Mouse (Mus musculus) T-cell, adult 2 months (primary cell): Measurements from ENCODE around the gene Idua.
"Not testable (repeated sequence)": the region's sequence is repeated elsewhere in the genome, so short reads cannot be mapped to it uniquely, and the experiment has no call there.

Experiments used
- DNase-seq: peaks from one replicate; pipeline ENCODE4 v3.0.0; 2022; ENCODE audit warnings: low spot score

Gene Idua

DNA sequence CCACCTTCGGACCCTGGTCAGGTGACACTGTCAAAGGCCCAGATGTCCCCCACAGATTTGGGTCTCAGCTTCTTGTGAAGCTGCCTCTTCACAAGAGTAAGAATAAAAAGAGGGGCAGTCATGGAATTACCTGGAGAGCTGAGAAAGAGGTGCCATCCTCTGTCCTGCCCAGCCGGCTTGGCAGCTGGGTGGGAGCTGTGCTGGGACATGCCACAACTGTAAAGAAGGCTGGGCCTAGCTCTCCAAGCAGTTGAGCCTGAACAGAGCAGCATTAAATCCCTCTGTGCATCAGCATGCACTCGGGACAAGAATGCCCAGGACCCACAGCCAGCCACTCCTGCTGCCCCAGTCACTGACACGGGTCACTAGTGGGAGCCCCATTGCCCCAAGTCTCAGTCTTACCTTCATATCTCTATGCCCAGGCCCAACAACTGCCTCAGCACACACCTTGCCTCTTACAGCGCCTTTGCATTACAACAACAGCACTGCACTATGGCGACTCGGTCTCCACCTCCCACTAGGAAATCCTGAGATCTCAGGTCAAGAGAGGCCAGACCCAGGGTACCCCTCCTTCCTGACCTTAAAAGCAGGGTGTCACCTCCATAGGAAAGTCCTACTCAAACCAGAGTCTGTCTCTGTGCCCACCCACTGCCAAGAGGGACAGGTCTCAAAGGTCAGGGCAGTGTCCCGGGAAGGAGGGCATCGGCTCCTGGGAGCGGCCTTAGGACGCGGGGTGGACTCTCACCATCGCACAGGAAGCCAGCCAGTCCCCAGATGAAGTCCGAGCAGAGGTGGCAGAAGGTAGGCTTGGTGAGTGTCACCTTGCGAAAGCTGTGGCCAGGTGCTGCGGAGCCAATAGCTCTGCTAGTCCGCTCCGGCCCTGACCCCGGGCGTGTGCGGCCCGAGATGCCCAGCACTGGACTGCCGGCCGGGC lies at the start of gene Idua:
Gene Idua, plus strand, starts transcription at position 634 of the 934 bp plus-strand sequence.
- DNase-seq: no peak

DNA sequence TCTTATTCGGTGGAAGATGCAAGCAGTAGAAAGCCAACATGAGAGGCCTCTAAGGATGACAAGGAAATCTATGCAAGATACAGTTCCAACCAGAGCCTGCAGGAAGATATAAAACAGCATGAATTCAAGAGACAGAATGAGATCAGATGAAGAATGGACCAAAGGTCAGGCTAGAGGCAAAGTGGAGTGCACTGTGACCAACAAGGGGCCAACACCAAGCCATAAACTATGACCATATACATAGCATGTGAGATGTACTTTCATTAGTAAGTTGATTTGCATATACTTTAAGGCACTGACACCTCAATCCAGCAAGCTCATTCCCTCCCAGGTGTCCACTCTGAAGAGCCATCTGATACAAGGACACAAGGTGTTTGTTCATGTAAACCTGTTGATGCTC lies 49.7 kb upstream of the Idua start:
- DNase-seq: no peak

DNA sequence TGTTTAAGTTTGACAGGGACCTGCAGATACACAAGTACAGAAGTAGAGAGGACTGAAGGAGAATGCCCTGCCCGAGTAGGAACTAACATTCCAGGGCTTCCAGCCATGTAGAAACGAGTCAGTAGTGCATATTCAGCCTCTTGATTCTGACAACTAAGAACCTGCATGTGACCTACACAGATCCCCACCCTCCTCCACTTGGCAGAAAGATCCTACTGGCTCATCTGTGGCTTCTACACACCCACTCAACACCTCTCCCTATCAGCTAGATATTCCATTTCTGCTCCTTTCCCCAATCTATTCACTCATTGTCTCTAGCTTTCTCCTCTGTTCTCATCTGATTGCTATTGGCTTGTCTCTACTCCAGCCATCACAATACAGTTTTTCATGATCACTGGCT lies 38.3 kb upstream of the Idua start:
- DNase-seq: no peak

DNA sequence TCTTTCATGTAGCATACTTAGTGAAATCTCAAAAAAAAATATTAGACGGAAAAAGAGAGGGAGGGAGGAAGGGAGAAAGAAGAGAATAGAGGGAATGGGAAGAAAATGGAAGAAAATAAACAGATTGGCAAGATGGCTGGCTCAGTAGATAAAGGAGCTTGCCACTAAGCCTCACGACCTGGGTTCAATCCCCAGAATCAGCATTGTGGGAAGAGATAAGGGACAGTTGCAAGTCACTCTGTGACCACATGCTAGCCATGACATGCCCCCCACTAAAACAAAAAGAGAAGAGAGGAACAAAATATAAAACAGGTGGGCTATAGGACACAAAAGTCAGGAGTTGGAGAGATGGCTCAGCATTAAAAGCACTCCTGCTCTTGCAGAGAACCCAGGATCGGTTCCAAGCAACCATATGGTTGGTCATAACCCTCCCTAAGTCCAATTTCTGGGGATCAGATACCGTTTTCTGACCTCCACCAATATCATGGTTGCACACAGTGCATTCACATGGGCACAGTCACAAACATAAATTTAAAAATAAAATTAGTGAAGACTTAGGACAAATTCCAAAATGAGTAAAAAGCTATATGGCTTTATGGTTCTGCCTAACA lies 34.0 kb upstream of the Idua start:
- DNase-seq: no peak

DNA sequence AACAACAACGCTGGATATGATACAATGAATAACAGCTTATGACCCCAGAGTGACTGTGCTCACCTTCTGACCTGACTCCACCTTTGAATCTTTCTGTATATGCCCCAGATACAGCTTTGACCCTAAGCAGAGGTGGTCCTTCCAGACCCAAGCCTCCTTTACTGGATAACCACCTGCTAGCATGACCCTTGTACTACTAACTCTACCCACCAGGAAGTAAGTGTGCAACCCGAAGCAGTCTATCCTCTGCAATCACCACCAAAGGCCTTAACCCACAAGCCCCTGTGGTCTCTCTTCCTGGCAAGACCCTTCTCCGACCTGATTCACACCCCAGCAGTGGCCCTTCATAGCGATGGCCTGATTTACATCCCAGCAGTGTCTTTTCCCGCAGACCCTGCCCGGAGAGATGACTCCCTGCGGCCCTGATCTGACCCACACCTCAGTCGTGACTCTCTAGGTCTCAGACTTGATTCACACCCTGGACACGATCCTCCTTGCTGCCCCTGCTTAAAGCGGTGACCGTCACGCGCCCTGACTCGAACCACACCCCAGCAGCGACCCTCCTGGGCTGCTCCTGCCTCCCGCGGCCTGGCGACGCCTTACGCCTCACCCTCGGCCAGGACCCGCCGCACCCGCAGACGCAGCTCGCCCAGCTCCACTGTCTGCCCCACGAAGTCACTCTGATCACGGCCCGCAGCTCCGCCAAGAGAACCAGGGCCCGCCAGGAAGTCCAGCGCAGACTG lies 31.1 kb upstream of the Idua start:
- DNase-seq: peak; percentile 39

DNA sequence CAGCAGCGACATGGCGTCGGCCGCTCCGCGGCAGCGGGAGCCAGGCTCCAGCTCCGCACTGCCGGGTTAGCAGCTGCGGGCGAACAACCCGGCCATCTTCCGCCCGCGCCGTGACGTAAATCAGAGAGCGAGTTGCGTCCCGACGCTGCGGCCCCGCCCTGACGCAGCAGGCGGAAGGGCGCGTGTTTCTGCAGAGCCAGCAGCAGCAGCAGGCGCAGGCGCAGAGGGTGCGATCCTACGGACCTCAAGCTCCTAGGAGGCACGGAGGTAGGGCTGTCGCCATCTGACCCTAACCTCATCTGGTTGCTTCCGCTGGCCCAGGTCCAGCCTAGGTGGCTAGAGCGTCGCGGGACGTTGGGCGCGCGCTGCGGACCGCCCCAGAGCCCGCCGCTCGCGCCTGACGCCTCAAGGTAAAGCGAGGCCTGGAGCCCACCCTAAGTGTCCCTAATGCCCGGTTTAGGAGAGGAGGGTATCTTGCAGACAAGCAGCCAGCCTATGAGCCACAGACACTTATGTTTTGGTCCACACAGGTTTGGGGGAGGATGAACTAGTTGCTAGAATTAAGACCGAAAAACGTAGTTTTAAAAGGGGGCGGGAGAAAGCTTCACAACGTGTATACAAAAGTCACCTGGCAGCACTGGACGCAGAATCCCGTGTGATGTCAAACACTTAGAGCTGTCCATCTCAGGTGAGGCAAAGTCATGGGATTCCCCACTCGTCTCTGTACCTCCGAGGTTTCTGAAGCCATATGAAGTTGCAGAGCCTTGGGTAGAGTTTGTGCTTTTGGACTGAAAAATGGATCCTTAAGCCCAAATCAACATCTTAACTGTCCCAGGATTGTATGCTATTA lies 30.3 kb upstream of the Idua start, which contains the start of the genes Gak and Tmem175:
Gene Gak, minus strand, starts transcription at position 122 of the 850 bp plus-strand sequence.
Gene Tmem175, plus strand, starts transcription at position 137 of the 850 bp plus-strand sequence.
- DNase-seq: peak; percentile 95

DNA sequence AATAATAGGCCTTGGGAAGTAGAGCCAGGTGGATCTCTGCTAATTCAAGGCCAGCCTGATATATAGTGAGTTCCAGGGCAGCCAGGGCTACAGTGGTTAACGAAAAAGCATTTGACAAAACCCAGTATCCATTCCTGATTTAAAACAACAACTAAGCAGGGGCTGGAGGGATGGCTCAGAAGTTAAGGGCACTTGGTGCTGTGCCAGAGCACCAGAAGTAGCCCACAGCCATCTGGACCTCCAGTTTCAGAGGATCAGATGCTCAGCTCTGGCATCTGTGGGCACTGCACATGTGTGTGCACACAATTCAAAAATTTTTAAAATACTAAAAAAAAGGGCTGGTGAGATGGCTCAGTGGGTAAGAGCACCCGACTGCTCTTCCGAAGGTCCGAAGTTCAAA lies 26.5 kb upstream of the Idua start:
- DNase-seq: no peak

DNA sequence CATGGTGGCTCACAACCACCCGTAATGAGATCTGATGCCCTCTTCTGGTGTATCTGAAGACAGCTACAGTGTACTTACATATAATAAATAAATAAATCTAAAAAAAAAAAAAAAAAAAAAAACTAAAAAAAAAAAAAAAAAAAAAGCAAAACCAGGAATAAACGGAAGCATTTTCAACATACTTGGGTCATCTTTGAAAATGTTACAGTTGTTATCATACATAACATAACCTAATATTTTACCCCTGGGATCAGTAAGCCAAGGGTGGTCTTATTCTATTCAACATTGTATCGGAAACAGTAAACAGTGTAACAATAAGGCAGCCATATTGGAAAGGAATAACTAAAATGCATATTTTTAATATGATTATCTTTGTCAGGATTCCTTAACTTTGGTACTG lies 26.0 kb upstream of the Idua start:
- DNase-seq: not testable (repeated sequence)

DNA sequence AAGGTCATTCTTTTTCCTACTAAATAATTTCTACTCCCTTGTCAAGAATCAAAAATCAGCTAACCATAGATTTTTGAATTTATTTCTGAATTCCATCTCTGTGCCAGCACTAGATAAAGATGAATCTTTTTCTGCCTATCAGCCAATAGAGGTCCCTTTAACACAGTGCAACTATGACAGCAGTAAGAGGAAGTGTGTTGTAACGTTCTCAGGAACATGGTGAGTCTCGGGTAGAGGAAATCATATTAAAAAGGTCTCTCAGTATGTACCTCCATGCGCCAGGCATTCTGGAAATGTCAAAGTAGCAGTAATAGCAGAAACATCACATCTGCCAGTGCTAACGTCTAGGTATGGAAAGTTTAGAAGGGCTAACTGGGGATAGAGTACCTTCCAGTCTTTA lies 24.0 kb upstream of the Idua start:
- no peak for DNase-seq

DNA sequence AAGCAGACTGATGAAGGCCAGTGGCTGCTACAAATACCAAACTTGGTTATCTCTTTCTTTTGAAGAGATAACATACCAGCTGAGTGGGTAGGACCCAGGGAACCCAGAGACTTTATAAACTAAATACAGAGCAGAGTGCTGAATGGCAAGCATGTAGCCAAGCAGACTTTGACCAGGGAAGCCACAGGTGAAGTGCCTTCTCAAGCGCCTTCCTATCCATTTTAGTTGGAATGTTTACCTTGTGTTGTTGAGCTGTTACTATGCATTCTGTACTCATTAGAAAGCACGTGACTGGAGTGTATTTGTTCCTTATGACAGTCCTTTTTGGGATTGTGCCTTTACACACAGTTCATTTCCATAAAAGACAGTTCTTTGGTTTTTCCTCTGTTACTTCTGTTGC lies 16.5 kb upstream of the Idua start:
- DNase-seq: no peak

DNA sequence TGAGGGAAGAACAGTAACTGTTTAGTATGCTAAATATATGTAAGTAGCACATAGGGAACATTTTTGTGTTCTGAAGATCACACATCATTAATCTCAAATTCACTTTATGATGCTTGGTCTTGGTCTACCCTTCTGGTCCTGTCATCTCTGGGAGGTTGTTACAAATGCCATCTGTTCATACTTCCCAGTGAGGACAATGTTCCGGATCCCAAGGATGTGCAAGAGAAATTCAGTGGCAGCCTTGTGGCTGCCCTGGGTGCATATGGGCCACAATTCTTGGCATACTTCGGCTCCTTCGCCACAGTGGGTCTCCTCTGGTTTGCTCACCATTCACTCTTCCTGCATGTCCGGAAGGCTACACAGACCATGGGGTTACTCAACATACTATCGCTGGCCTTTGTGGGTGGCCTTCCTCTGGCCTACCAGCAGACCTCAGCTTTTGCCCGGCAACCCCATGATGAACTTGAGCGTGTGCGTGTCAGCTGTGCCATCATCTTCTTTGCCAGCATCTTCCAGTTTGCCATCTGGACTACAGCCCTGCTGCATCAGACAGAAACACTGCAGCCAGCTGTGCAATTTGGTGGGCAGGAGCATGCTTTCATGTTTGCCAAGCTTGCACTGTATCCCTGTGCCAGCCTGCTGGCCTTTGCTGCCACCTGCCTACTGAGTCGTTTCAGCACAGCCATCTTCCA lies 14.3 kb upstream of the Idua start:
- DNase-seq: no peak

DNA sequence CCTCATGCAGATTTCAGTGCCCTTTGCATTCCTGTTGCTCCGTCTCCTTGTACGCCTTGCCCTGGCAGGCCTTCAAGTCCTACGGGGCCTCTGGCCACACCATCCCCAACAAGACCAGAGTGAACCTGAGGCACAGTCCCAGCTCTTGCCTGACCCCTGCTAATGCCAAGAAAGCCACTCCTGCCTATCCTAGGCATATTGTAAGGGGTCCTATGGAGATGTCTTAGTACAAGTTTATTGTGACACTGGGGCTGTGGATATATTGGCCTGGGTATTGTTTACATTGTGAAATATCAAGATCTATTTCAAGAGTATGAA lies 13.8 kb upstream of the Idua start:
- no peak for DNase-seq

DNA sequence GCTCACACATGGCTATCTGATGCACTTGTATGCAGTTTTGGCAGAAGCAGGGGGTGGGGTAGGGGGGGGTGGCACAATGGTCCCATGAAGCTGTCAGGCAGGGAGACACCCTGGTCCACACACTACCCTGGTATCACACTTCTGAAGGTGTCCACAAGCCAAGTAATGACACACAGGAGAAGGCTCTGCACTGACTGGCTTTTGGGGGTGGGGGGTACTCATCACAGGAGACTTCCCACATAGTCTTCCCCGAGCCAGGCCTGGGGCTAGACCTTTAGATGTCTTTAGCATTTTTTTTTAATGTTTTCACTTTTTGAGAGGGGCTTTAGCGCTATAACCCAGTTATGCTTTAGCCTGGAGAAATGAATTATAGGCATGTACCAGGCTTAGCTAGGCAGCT lies 12.8 kb upstream of the Idua start:
- DNase-seq: no peak

DNA sequence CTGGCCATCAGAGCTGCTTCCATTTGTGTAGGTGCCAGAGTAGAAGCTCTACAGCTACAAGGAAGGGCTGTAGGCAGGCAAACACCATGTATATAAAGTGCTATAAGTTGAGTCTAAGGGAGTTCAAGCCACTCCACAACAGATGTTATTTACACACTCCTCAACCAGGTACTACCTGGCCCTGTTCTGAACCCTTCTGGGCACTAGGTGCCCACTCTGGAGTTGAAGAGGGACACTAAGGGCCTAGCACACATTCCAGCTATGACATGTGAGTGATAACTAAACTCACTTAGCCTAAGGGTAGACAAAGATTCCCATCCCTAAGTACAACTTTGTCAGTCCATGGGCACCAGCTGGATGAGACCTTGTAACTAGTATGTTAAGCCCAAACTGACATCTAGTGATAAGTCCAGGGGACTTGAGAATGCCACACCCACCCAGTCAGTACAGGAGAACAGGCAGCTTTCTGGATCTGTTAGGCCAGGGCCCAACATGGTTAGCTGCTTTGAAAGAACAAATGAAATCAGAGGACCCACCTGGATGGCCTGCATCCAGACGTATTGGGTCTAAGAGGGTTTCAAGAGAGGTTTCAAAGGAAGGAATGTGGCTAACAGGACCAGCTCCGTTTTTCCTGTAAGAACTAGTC lies 12.2 kb upstream of the Idua start:
- no peak for DNase-seq

DNA sequence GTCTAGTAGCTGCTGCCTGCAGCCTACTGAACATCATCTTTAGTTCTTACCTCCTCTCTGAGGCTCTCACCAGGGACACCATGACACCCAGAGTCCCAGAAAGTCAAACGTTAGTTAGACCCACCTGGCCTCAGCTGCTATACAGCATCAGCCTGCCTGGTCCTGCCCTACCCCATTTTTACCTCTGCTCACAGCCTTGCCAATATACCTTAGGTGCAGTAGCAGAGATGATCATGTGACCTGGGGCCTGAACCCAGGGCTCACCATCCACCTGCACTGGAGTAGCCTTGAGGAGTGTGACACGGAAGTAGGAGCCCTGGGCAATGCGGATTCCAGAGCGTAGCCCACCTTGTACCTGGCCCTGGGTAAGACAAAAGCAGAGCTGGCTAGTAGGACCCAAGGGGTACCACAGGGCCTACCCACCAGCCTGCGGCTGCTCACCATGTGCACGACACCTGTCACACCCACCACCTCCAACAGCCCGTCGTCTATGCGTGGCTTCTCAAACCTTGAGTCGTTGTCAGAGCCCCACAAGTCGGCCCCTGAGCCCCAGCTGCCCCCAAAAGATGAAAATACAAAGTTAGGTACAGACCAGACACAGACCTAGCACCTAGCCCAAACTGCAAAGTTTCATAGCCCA lies 11.1 kb upstream of the Idua start:
- no peak for DNase-seq

DNA sequence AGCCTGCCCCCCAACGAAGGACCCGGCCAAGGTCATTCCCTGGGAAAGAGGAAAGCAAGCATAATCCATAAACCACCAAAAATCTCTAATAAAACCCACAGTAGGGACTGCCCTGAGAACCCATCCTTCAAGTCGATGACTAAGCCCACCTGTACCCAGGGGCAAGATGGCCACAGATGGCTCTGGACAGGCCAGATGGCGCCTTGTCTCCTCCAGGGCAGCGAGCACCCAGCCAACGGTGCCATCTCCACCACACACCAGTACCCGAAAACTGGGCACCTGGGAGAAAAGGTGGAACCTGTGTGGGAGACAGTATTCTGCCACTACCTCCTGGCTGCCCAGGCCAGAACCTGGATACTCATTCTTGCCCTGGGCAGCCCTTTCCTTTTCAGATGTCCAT lies 9.8 kb upstream of the Idua start:
- no peak for DNase-seq

DNA sequence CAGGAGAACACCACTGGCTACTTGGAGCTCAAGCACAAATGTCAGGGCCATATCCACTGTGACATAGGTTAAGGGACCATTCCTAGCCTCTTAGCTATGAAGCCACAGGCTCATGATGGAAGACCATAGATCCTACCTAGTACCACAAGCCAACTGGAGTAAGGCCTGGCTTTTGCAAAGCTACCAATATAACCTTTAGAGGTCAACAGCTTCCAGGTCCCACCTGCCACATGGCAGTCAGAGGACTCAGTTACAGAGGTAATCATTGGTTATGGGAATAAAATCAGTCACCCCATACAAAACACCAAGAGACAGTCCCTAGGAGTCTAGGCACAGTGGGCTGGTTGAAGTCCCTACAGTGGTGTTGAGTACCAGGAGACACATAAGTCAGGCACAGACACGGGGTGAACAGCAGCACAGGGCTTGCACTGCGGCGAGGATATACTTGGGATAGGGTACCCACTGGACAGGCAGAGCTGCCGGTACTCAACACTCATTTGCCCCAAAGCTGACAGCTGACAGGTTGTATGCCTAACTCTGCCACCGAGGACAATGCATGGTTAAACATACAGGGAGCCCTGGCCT lies 8.9 kb upstream of the Idua start:
- DNase-seq: no peak

DNA sequence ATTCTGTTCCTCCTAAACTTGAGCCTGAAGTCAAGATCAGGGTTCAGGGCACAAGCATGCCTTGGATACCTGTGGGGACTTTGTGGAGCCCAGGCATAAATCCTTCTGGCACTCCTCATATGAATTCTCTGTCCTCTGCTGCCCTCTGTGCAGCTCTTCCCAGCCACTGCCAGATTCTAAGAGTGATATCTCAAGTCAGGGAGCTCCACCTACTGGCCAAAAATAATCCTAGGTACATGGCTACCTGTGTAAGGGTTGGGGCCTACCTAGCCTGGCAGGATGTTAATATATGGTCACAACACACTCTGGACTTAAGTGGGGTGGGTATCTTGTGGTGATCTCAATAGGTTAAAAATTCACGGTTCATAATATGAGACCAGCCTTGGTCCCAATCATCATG lies 8.3 kb upstream of the Idua start:
- DNase-seq: peak; percentile 57

DNA sequence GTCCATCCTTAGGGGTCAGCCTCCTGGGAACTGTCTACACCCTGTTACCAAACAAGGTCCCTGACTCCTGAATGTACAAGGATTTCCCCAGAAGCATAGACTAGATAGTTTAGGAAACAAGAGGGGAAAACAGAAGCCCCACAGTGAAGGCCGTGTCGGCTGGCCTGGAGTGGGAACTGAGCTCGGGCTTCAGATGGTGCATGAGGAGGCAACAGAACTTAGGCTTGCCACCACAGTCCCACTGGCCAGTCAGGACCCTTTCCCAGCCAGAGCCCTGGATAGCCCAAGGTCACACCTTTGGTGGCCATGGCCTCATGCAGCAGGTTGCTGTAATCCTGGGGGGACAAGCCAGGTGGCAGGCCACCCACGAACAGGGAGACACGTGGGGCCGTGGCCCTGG lies 6.8 kb upstream of the Idua start:
- DNase-seq: no peak

DNA sequence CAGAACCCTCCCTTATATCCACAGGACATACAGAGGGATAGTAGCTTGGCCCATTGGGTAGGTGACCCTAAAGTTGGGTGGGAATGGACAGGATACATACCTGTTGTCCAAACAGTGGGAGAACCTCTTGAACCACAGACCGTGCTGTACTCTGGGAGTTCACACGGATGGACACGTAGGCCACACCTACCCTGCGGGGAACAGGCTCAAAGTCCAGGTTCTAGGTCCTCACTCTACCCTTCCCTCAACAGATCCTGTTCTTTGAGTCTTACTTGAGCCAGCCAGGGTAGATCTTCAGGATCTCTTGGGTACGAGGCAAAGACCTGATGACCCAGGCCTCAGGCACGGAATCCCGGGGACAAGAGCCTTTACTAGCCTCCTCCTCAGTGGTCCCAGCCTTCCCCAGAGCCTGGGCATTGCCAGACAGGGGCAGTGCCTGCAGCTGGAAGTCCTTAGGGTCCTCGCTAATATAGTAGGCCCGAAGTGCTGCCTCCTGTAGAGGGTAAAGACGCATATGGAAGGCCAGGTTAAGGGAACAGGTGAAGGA lies 5.6 kb upstream of the Idua start:
- no peak for DNase-seq
